Mouse (Mus musculus): ENCODE data around the gene Hadha.

Gene Hadha

DNA sequence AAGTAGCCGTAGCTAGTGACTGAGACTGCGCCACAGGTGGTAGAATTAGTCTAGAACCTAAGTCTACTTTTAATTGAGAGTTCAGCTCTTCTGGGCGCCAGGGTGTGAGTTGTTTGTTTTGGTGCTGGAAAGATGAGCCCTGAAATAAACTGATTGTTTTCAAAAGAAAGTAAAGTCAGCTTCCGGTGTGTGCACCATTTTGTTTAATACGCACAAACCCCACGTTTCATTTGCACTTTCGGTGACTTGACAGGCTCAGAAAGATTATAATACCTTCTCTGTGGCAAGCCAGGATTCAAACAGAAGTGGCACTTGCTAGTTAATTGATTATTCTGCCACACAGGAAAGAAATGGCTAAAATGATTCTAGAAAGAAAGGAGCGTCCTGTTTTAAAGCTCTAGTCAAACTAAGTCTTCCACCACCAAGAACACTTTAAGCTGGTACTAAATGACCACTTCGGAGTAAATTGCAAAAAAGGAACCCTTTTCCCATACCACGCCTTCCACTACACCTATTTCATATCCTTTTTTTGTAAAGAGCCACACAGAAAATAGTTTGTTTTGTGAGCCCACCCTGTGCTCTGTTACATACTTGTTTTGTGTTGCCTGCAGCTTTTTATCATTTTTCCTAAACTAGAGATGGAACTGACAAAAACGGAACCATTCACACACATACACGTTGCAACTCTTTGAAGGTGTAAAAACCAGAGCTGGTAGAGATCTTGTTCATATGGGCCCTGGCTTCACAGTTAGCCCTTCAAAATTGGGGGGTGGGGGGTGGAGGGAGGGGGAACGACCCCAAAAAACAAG lies 1.1 kb upstream of the Hadha start:
- in situ Hi-C loops (cut with MboI; ENCODE audit: low pct_unique_long_range_greater_than_20kb in 1 of 2, low sequenced_read_pairs in 2 of 2, unreplicated experiment in 1 of 2) = no loop called here

GRCm38 (mm10) chr5:30155395-30155792 lies 432 bp upstream of the Hadha start:
- in situ Hi-C loops (cut with MboI; ENCODE audit: low pct_unique_long_range_greater_than_20kb in 1 of 2, low sequenced_read_pairs in 2 of 2, unreplicated experiment in 1 of 2) = no loop called here

DNA sequence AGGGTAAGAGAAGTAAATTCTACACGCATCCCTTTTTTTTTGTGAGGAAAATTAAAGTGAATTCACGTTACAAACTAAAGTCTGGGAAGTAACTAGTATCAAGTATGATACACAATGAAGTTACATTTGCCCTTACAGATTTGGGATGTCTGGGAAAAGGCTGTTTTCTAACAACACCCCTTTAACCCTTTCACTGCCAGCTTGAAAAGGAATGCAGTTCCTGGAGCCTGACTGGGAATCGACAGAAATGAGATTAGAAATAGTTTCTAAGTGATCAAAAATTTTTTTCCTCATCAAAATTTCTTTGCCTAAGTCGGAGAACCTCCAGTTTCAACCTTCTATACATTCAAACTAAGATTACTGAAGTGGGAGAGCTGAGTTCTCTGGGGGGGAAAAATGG lies 949 bp downstream of the Hadha start:
- in situ Hi-C loops (cut with MboI; ENCODE audit: low pct_unique_long_range_greater_than_20kb in 1 of 2, low sequenced_read_pairs in 2 of 2, unreplicated experiment in 1 of 2) = no loop called here

DNA sequence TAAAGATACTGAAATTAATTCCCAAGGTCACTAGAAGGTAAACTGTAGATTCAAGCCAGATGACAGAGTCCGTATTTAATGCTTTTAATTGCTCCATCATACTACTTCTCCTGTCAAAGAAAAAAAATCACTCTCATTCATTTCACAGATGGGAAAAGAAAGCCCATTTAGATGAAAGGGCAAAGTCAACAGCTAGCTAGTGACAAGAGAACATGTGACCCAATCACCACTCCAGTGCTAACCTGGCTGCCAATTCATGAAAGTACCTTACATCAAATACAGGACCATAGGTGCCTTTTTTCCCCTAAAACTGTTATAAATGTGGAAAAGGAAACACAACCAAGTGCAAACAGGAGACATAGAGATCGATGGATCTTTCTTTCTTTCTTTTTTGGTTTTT lies 1.7 kb downstream of the Hadha start:
- in situ Hi-C loops (cut with MboI; ENCODE audit: low pct_unique_long_range_greater_than_20kb in 1 of 2, low sequenced_read_pairs in 2 of 2, unreplicated experiment in 1 of 2) = no loop called here

DNA sequence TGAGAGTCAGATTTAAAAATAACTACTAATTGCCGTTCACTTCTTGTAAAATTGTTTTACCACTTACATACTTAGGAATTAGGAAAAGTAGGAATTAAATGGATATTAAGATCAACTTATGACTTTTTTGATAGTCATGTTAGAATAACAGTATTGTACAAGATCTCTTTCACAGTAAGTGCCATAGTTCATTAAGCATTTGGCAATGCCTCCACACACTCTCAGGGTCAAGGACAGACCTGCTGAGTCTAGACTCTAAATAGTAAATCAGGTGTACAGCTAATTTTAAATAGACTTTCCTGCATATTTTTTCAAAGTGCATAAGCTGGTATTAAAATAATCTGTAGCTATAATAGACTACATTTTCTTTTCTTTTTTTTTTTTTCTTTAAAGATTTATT lies 2.5 kb downstream of the Hadha start:
- in situ Hi-C loops (cut with MboI; ENCODE audit: low pct_unique_long_range_greater_than_20kb in 1 of 2, low sequenced_read_pairs in 2 of 2, unreplicated experiment in 1 of 2) = no loop called here

DNA sequence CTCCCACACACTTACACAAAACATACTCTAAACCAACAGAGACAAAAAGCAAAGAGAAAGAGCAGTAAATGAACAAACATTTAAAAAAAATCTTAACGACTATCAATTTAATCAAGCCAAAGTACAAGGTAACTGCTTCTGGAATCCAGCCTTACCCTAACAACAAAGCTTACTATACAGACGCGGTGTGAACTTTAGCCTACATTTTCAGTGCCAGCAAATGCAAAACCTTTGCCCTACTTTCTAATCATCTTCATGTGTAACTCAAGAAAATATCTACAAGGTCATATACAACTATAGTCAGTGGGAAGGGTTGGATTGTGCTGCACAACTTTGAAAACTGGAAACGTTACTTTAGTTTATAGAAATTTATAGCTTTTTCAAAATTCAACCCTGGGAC lies 3.0 kb downstream of the Hadha start:
- in situ Hi-C loops (cut with MboI; ENCODE audit: low pct_unique_long_range_greater_than_20kb in 1 of 2, low sequenced_read_pairs in 2 of 2, unreplicated experiment in 1 of 2) = no loop called here

GRCm38 (mm10) chr5:30148133-30148920 lies 6.6 kb downstream of the Hadha start:
- in situ Hi-C loops (cut with MboI; ENCODE audit: low pct_unique_long_range_greater_than_20kb in 1 of 2, low sequenced_read_pairs in 2 of 2, unreplicated experiment in 1 of 2) = no loop called here

DNA sequence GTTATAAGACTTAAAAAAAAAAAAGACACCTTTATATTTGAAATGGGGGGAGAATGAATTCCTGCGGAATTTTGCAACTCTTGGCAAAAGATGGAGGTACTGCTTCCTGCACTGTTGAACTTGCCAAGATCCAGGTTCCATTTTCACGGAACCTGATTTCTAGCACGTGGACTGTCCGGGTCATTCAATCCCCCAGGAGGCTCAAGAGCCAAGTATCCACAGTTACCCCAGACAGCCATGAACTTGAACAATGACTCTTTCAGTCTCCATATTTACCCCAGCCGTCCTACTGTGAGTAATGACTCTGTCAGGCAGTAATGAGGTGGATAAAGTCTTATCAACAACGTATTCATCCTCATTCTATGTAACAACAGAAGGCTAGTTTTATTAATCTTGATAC lies 8.4 kb downstream of the Hadha start:
- in situ Hi-C loops (cut with MboI; ENCODE audit: low pct_unique_long_range_greater_than_20kb in 1 of 2, low sequenced_read_pairs in 2 of 2, unreplicated experiment in 1 of 2) = no loop called here

DNA sequence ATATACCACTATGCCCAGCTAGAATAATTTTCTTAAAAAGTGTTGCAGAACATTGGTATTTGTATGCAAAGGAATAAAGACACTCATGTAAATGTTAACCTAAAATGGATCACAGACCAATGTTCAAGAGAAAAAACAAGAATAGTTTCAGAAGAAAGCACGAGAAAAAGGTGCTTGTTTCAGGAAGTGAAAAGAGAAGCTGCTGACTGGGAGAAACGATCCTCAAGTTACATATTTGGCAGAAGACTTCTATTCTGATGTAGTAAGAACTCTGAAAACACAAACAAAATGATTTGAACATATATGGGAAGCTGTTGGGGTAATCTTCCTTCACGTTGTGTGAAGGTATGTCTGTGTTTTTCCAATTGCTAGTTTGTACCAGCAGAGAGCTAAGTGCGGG lies 16.8 kb downstream of the Hadha start:
- in situ Hi-C loops (cut with MboI; ENCODE audit: low pct_unique_long_range_greater_than_20kb in 1 of 2, low sequenced_read_pairs in 2 of 2, unreplicated experiment in 1 of 2) = no loop called here

GRCm38 (mm10) chr5:30137271-30137670 lies 17.7 kb downstream of the Hadha start:
- in situ Hi-C loops (cut with MboI; ENCODE audit: low pct_unique_long_range_greater_than_20kb in 1 of 2, low sequenced_read_pairs in 2 of 2, unreplicated experiment in 1 of 2) = no loop called here

GRCm38 (mm10) chr5:30135711-30136231 lies 19.2 kb downstream of the Hadha start:
- in situ Hi-C loops (cut with MboI; ENCODE audit: low pct_unique_long_range_greater_than_20kb in 1 of 2, low sequenced_read_pairs in 2 of 2, unreplicated experiment in 1 of 2) = no loop called here

DNA sequence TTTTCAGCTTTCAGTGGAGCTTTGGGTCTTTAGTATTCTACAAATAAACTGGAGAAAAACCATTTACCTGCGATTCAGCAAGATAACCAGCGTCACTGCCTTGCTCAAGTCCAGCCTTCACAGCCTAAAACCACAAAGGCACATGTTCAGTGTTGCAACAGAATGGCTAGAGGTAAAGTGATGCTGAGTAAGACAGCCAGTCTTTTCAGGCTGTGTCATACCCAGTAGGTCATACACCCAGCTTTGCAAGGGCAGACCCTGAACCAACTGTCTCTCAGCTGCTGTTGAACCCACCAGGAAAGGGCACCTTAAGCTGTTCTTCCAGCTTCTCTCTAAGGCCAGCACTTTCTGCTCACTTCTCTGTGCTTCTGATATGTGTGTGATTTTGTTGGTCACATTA lies 22.8 kb downstream of the Hadha start:
- in situ Hi-C loops (cut with MboI; ENCODE audit: low pct_unique_long_range_greater_than_20kb in 1 of 2, low sequenced_read_pairs in 2 of 2, unreplicated experiment in 1 of 2) = no loop called here

DNA sequence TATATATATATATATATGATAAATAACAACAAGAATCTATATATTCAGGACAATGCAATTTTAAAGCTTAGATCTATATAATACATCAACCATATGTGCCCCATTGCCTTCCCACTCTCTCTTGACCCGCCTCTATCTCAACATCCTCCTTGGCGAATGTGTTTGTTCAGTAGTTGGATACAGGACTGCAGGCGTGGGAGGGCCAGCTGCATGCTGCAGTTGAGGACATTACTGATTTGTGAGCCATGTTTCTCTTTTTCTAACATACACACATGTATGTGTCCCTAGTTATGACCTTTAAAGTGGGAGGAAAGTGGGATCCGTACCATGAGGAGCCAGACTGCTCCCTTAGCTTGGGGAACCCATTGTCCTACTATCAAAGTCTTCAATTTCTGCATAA lies 23.7 kb downstream of the Hadha start:
- in situ Hi-C loops (cut with MboI; ENCODE audit: low pct_unique_long_range_greater_than_20kb in 1 of 2, low sequenced_read_pairs in 2 of 2, unreplicated experiment in 1 of 2) = no loop called here

DNA sequence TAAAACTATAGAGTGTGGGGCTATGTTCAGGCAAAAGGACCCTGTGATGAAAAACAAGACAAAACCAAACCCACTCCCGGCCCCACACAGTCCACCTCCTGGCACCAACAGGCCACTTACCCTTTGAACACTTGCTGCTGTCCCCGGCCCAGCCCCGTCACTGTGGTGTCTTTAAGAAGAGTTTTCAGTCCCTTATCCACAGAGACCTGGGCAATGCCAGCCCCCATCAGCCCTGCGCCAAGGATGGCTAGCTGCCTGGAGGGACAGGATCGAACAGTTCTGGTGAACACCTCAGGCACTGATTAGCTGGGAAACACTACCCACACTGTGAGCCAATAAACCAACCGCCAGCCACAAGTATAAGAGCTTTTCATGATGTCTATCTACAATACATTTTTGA lies 26.3 kb downstream of the Hadha start:
- in situ Hi-C loops (cut with MboI; ENCODE audit: low pct_unique_long_range_greater_than_20kb in 1 of 2, low sequenced_read_pairs in 2 of 2, unreplicated experiment in 1 of 2) = no loop called here

- in situ Hi-C loops (cut with MboI; ENCODE audit: low pct_unique_long_range_greater_than_20kb in 1 of 2, low sequenced_read_pairs in 2 of 2, unreplicated experiment in 1 of 2) = no loop called here
These were observed 26.9 kb downstream of the Hadha start for GRCm38 (mm10) chr5:30127921-30128597.

GRCm38 (mm10) chr5:30126756-30127155 lies 28.2 kb downstream of the Hadha start:
- in situ Hi-C loops (cut with MboI; ENCODE audit: low pct_unique_long_range_greater_than_20kb in 1 of 2, low sequenced_read_pairs in 2 of 2, unreplicated experiment in 1 of 2) = no loop called here

- in situ Hi-C loops (cut with MboI; ENCODE audit: low pct_unique_long_range_greater_than_20kb in 1 of 2, low sequenced_read_pairs in 2 of 2, unreplicated experiment in 1 of 2) = no loop called here
These were observed 29.4 kb downstream of the Hadha start for GRCm38 (mm10) chr5:30125587-30125986.

DNA sequence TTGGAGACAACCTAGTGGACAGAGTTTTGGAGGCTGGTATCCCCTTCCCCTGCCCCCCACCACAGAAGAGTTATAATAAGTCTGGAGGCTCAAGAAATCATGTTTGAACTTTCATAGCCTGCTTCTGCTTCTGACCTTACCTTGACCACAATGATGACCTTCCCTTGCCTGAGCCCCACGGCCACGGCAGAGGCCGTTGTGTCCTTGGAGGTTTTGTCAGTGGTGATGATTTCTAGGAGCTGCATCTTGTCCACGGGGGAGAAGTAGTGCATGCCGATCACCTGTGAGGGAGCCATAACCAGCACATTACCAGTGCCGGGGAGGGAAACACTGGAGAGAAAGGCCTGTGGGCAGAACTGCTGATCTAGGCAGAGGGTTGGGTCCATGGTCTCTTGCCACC lies 32.5 kb downstream of the Hadha start:
- in situ Hi-C loops (cut with MboI; ENCODE audit: low pct_unique_long_range_greater_than_20kb in 1 of 2, low sequenced_read_pairs in 2 of 2, unreplicated experiment in 1 of 2) = no loop called here

DNA sequence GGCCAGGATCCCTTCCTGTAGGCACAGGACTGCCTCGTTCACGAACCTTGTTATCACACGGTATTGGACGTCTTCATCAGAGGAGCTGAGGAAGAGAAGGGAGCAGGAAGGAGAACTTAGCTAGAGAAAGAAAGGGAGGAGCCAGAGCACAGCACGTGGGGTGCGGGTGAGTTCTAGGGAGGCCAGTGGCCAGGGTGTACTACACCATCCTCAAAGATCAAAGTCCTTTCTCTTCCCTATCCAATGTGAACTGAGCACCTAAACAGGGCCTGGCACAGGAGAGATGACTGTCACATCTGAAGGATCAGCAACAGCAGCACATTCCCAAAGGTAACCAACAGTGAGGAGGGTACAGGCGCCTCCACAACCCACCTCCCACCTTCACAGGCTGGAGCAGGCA lies 34.9 kb downstream of the Hadha start:
- in situ Hi-C loops (cut with MboI; ENCODE audit: low pct_unique_long_range_greater_than_20kb in 1 of 2, low sequenced_read_pairs in 2 of 2, unreplicated experiment in 1 of 2) = no loop called here

Measured in mouse embryonic stem cell (cell line).